Mouse (Mus musculus) cerebellum, adult 2 months (tissue): ENCODE measurements around the gene Mrpl2.

ENCODE experiments used
- CTCF ChIP-seq: fragments of 200-500 bp; IDR thresholded peaks from 2 replicates; pipeline ENCODE4 v1.5.1; 2011; ENCODE audit warnings: low read depth, mild to moderate bottlenecking, control low read depth, low read length, moderate library complexity, borderline replicate concordance; ENCODE audit not compliant: insufficient read depth
- POLR2A ChIP-seq: fragments of 200-500 bp; IDR thresholded peaks from 2 replicates; pipeline ENCODE4 v1.6.1; 2011; ENCODE audit warnings: low read length, control low read depth, borderline replicate concordance; ENCODE audit not compliant: insufficient read depth

DNA sequence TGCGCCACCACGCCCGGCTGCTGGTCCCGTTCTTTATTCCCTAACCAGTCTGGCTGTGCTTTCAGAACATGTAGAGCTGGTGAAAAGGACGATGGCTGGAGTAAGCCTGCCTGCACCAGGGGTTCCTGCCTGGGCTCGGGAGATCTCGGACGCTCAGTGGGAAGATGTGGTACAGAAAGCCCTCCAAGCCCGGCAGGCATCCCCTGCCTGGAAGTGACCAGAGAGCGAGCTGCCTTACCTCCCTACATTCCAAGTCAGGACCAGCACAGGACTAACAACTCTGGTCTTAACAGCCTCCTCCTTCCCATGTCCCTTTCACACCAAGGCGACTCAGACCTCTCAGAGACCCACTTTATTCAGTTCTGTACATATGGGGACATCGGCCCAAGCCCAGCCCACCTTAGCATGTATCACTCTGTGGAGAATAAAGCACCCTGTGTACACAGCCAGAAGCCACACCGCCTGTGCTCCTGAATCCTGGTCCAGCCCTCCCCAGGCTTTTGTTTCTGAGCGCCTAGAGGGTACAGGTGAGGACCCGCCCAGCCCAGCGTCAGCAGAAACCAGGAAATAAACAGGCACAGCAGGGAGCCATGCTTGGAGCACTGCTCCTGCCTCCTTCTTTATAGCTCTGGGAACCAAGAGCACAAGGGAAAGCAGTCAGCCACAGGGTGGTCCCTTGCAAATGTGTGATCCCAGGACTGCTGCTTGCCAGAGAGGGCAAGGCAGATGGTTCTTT, 36.8 kb downstream of the Mrpl2 start:
- no peak for TF ChIP-seq POLR2A
- no peak for TF ChIP-seq CTCF
